Mouse (Mus musculus): ENCODE data around the gene Gm10320. TPM values are rescaled to one million over a fixed set of nuclear protein-coding genes. Genes with fewer than 3 reads are reported as not detected.

Gene Gm10320
- polyA plus RNA-seq, 1 experiment, result 0.30 TPM

DNA sequence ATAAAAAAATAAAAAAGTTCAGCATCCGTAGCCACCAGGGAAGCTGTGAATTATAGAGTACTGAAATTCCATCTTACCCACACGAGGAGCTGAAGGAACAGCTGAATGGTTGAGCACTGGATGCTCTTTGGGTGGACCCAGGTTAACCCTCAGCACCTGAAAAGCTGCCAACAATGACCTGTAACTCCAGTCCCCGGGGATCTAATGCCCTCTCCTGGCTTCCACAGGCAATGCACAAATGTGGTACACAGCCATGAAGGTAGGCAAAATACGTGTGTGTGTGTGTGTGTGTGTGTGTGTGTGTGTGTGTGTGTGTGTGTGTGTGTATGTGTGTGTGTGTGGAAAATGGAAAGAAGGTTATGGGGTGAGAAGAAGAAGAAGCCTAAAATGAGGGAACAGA, 30.3 kb downstream of the Gm10320 start:
- no peaks in the 10 kb centered on the region for H3K36me3 ChIP-seq (ENCODE audit: control insufficient read depth)
- no peaks in the 10 kb centered on the region for H3K27me3 ChIP-seq (ENCODE audit: control insufficient read depth)
- H3K4me3 ChIP-seq (replicated peaks), result no peak overlapping the region
- H3K9me3 ChIP-seq (ENCODE audit: control insufficient read depth, low read length), result peaks cover 3% of the 10 kb centered on the region
- H3K4me1 ChIP-seq (ENCODE audit: control insufficient read depth), result peaks cover 2% of the 10 kb centered on the region
- no peak for TF ChIP-seq GATA1 (IDR thresholded peaks at IDR 0.05; ENCODE audit: low read length)
- no peak for TF ChIP-seq TAL1 (IDR thresholded peaks at IDR 0.05; ENCODE audit: low read length)

DNA sequence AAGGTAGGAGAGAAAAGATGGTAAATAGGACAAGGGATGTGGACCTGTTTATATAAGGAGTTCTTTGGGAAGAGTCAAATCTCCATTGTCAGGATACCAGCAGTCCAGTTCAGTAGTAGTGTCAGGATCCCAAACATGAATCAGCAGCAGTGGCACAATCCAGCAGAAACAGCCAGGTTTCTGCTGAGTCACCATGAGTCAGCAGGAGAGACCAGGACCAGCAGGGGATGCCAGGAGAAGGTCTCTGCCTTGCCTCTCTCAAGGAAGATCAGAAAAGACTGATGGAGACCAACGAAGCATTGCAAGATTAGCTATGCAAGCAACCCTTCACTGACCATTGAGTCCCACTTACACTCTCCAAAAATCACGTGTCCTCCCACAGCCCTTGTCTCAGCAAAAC, 35.4 kb downstream of the Gm10320 start:
- Histone ChIP-seq H3K27me3 (ENCODE audit: control insufficient read depth) (no peaks in the 10 kb centered on the region), H3K4me1 (ENCODE audit: control insufficient read depth) (peaks cover 4% of the 10 kb centered on the region), H3K36me3 (ENCODE audit: control insufficient read depth) (no peaks in the 10 kb centered on the region), H3K4me3 (replicated peaks) (no peak overlapping the region), H3K9me3 (ENCODE audit: control insufficient read depth, low read length) (peaks cover 16% of the 10 kb centered on the region)
- TF ChIP-seq GATA1 (IDR thresholded peaks at IDR 0.05; ENCODE audit: low read length), result no peak
- no peak for TF ChIP-seq TAL1 (IDR thresholded peaks at IDR 0.05; ENCODE audit: low read length)

DNA sequence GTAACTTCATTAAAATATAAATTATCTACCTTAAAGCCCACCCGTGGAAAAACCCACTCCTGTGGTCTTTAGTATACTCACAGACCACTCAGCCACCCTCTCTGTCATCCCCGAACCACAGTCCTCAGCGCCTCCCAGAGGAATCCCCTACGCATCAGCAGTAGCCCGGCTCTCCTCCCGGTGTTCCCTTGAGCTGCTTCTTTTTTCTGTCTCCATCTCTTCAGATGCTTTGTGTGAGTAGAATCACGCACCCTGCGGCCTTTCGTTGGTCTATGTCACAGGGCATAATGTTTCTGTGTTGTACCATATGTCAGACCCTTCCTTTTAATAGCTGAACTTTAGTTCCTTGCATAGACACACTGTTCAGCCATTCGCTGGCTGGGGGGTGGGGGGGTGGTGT, 36.2 kb downstream of the Gm10320 start:
- Histone ChIP-seq H3K4me3 (replicated peaks) (no peak overlapping the region), H3K9me3 (ENCODE audit: control insufficient read depth, low read length) (peaks cover 16% of the 10 kb centered on the region), H3K27me3 (ENCODE audit: control insufficient read depth) (no peaks in the 10 kb centered on the region), H3K36me3 (ENCODE audit: control insufficient read depth) (no peaks in the 10 kb centered on the region), H3K4me1 (ENCODE audit: control insufficient read depth) (peaks cover 4% of the 10 kb centered on the region)
- no peak for TF ChIP-seq GATA1 (IDR thresholded peaks at IDR 0.05; ENCODE audit: low read length)
- TF ChIP-seq TAL1 (IDR thresholded peaks at IDR 0.05; ENCODE audit: low read length), result no peak

DNA sequence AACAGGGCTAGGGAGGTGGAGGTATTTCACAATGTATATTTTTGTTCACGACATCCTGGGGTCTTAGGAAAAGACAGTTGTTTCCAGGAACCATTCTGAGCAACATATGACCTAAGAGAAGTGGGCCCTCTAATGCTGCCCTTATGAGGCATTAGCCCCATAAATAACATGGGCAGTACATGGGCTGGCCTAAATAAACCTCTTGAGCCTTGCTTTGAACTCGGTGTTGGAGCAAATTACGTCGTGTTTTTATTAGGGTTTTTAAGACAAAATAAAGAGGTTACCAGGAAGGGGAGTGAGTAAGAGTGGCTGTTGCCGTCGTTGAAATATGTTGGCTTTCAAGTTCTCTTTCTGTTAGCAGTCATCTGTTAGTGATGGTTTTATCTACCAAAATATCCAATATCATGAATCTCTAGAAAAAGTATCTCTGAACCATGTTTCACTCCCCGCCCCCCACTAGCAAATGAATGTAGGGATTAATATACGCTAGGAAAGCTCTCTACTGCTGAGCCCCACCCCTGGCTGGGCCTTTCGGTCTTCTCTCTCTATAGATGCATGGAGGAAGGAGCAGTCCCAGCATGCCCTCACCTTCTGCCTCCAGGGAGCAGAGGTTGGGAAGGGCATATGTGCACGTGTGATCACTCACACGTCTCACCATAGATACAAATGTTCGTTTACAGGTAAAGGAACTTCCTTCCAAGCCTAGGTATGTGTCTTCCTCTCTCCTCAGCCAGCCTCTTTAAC, 37.4 kb downstream of the Gm10320 start:
- no peak overlapping the region for H3K4me3 ChIP-seq (replicated peaks)
- H3K9me3 ChIP-seq (ENCODE audit: control insufficient read depth, low read length), result peaks cover 18% of the 10 kb centered on the region
- TF ChIP-seq GATA1 (IDR thresholded peaks at IDR 0.05; ENCODE audit: low read length) (no peak), TAL1 (IDR thresholded peaks at IDR 0.05; ENCODE audit: low read length) (no peak)
- peaks cover 4% of the 10 kb centered on the region for H3K4me1 ChIP-seq (ENCODE audit: control insufficient read depth)
- no peaks in the 10 kb centered on the region for H3K36me3 ChIP-seq (ENCODE audit: control insufficient read depth)
- H3K27me3 ChIP-seq (ENCODE audit: control insufficient read depth), result no peaks in the 10 kb centered on the region

GRCm38 (mm10) chr13:98453146-98453545, 38.7 kb downstream of the Gm10320 start:
- H3K4me1 ChIP-seq (ENCODE audit: control insufficient read depth), result peaks cover 4% of the 10 kb centered on the region
- H3K27me3 ChIP-seq (ENCODE audit: control insufficient read depth), result no peaks in the 10 kb centered on the region
- H3K36me3 ChIP-seq (ENCODE audit: control insufficient read depth), result no peaks in the 10 kb centered on the region
- H3K4me3 ChIP-seq (replicated peaks), result no peak overlapping the region
- peaks cover 14% of the 10 kb centered on the region for H3K9me3 ChIP-seq (ENCODE audit: control insufficient read depth, low read length)
- TF ChIP-seq GATA1 (IDR thresholded peaks at IDR 0.05; ENCODE audit: low read length) (no peak), TAL1 (IDR thresholded peaks at IDR 0.05; ENCODE audit: low read length) (no peak)

DNA sequence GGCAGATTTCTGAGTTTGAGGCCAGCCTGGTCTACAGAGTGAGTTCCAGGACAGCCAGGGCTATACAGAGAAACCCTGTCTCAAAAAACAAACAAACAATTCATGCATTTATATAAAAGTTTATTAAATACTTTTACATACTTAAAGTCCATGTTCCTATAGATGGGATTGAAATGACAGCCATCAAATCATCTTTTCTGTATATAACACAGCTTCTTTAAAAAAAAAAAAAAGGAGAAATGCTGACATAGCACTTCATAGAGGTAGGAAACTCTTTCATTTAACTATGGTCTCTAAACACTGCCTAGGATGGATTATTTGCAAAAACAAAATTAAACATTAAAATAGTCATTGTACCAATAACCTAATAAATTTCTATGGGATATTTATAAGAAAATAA, 43.1 kb downstream of the Gm10320 start:
- Histone ChIP-seq H3K36me3 (ENCODE audit: control insufficient read depth) (no peaks in the 10 kb centered on the region), H3K9me3 (ENCODE audit: control insufficient read depth, low read length) (peaks cover 11% of the 10 kb centered on the region), H3K27me3 (ENCODE audit: control insufficient read depth) (no peaks in the 10 kb centered on the region), H3K4me3 (replicated peaks) (no peak overlapping the region), H3K4me1 (ENCODE audit: control insufficient read depth) (no peaks in the 10 kb centered on the region)
- TF ChIP-seq GATA1 (IDR thresholded peaks at IDR 0.05; ENCODE audit: low read length), result no peak
- no peak for TF ChIP-seq TAL1 (IDR thresholded peaks at IDR 0.05; ENCODE audit: low read length)

DNA sequence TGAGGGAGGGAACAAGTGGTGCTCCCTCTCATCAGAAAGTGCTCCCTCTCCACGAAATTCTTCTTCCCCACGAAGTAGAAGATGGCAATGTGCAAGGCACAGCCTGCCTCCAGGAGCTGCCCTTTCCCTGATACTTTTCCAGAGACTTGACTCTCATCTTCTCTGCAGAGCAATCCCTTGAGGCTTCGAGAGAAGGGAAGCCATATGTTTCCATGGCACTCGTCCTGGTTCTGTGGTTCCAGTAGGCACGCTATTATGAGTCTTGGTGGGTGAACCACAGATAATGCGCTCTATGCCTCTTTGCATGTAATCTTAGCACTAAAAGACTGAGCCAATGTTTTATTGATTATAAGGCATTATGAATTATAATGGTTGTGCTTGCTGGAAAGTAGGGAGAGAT, 44.1 kb downstream of the Gm10320 start:
- no peaks in the 10 kb centered on the region for H3K4me1 ChIP-seq (ENCODE audit: control insufficient read depth)
- H3K4me3 ChIP-seq (replicated peaks), result no peak overlapping the region
- H3K27me3 ChIP-seq (ENCODE audit: control insufficient read depth), result no peaks in the 10 kb centered on the region
- H3K9me3 ChIP-seq (ENCODE audit: control insufficient read depth, low read length), result peaks cover 15% of the 10 kb centered on the region
- H3K36me3 ChIP-seq (ENCODE audit: control insufficient read depth), result no peaks in the 10 kb centered on the region
- TF ChIP-seq TAL1 (IDR thresholded peaks at IDR 0.05; ENCODE audit: low read length) (no peak), GATA1 (IDR thresholded peaks at IDR 0.05; ENCODE audit: low read length) (no peak)

DNA sequence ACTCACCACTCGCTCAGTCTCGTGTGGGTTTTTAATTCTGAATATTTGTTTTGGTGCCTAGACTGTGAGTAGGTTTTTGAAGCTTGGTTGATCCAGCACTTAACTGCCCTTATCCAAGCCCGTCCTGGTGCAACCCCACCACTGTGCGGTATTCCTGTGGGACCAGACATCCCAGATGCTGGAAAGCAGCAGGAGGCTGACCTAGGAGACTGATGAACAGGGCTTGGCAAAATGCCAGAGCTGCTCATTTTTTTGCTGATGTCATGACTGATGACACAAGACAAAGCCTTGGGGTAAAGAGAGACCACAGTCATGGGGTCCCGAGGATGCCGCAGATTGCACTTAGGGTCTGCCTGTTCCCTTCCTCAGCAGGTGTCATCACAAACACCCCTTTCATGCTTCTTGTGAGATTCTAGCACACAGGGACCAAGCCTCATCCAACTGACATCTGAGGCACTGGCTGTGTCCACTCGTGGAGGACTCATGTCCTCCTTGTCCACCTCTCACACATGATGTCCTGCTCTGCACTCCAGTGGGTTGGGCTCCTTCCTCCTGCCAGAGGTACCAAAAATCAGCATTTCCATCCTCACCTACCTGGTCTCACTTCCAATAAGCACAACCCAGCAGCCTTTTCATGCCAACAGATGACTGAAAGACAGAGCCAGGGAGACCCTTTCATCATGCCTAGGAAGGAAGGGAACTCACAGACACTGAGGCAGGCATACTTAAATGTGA, 46.2 kb downstream of the Gm10320 start:
- H3K36me3 ChIP-seq (ENCODE audit: control insufficient read depth), result no peaks in the 10 kb centered on the region
- no peak for TF ChIP-seq TAL1 (IDR thresholded peaks at IDR 0.05; ENCODE audit: low read length)
- no peak for TF ChIP-seq GATA1 (IDR thresholded peaks at IDR 0.05; ENCODE audit: low read length)
- H3K4me3 ChIP-seq (replicated peaks), result no peak overlapping the region
- no peaks in the 10 kb centered on the region for H3K4me1 ChIP-seq (ENCODE audit: control insufficient read depth)
- no peaks in the 10 kb centered on the region for H3K27me3 ChIP-seq (ENCODE audit: control insufficient read depth)
- peaks cover 11% of the 10 kb centered on the region for H3K9me3 ChIP-seq (ENCODE audit: control insufficient read depth, low read length)

- Histone ChIP-seq H3K4me3 (replicated peaks) (no peak overlapping the region), H3K9me3 (ENCODE audit: control insufficient read depth, low read length) (peaks cover 9% of the 10 kb centered on the region), H3K4me1 (ENCODE audit: control insufficient read depth) (no peaks in the 10 kb centered on the region), H3K36me3 (ENCODE audit: control insufficient read depth) (no peaks in the 10 kb centered on the region), H3K27me3 (ENCODE audit: control insufficient read depth) (no peaks in the 10 kb centered on the region)
- TF ChIP-seq GATA1 (IDR thresholded peaks at IDR 0.05; ENCODE audit: low read length), result no peak
- no peak for TF ChIP-seq TAL1 (IDR thresholded peaks at IDR 0.05; ENCODE audit: low read length)
Observed at GRCm38 (mm10) chr13:98441001-98441400, 50.8 kb downstream of the Gm10320 start.
